Mouse (Mus musculus) kidney, adult 2 months (tissue): ENCODE measurements around the gene Angptl8. TPM values are rescaled to one million over a fixed set of nuclear protein-coding genes. Genes with fewer than 3 reads are reported as not detected.

ENCODE experiments used
- DNase-seq: peaks from one replicate; pipeline ENCODE4 v3.0.0; 2021
- H3K27ac ChIP-seq: fragments of 200-500 bp; 2 replicates; pipeline ENCODE4 v1.5.1; 2012; ENCODE audit warnings: low read depth, low read length, control low read depth, inconsistent platforms; ENCODE audit not compliant: insufficient read depth
- H3K27me3 ChIP-seq: fragments of 200-500 bp; replicated peaks from 2 replicates; pipeline ENCODE4 v1.6.1; 2012; ENCODE audit warnings: mild to moderate bottlenecking, moderate library complexity, low read length, inconsistent platforms; ENCODE audit not compliant: control insufficient read depth, insufficient read depth
- H3K36me3 ChIP-seq: fragments of 200-500 bp; 2 replicates; pipeline ENCODE4 v1.6.1; 2012; ENCODE audit warnings: mild to moderate bottlenecking, moderate library complexity, low read length, inconsistent platforms; ENCODE audit not compliant: control insufficient read depth, insufficient read depth
- H3K4me1 ChIP-seq: fragments of 200-500 bp; 2 replicates; pipeline ENCODE4 v1.6.1; 2011; ENCODE audit warnings: low read length; ENCODE audit not compliant: control insufficient read depth, insufficient read depth
- H3K4me3 ChIP-seq: fragments of 200-500 bp; 2 replicates; pipeline ENCODE4 v1.5.1; 2011; ENCODE audit warnings: mild to moderate bottlenecking, low read depth, low read length, control low read depth; ENCODE audit not compliant: insufficient read depth
- CTCF ChIP-seq: fragments of 200-500 bp; conservative IDR thresholded peaks from 2 replicates; pipeline ENCODE4 v1.5.1; 2011; ENCODE audit warnings: low read depth, mild to moderate bottlenecking, control low read depth, low read length, moderate library complexity, mixed read lengths; ENCODE audit not compliant: insufficient read depth, insufficient read length
- POLR2A ChIP-seq: fragments of 200-500 bp; IDR thresholded peaks from one replicate; pipeline ENCODE4 v1.6.1; 2011; ENCODE audit warnings: low read depth, low read length, control low read depth
- WGBS: fragments of 180-500 bp; shearing (Covaris S2); methylation state at CpG from one replicate; pipeline ENCODE4 v1.1.7; 2018; 5-methylcytosine and 5-hydroxymethylcytosine counted together
- polyA plus RNA-seq: library from polyadenylated mRNA; depleted of rRNA; stranded (reverse); fragments of >200 nt; gene quantifications from 2 replicates; pipeline ENCODE4 v1.2.3, GENCODE M21; 2012

The Angptl8 gene
- polyA plus RNA-seq, 1 experiment: 11.9 TPM

GRCm38 (mm10) chr9:21794344-21794834 lies 40.9 kb upstream of the Angptl8 start:
- Histone ChIP-seq H3K4me3 (no peak overlapping the region), H3K36me3 (no peaks in the 10 kb centered on the region), H3K4me1 (peaks cover 11% of the 10 kb centered on the region), H3K27ac (no peak overlapping the region), H3K27me3 (no peaks in the 10 kb centered on the region)
- no peak for DNase-seq
- TF ChIP-seq CTCF (no peak), POLR2A (no peak)
- 94% methylated on average over 18 of the region's 18 CpGs for WGBS

GRCm38 (mm10) chr9:21794925-21795324 lies 40.4 kb upstream of the Angptl8 start:
- H3K27ac ChIP-seq: no peak overlapping the region
- no peak for DNase-seq
- no peaks in the 10 kb centered on the region for H3K27me3 ChIP-seq
- TF ChIP-seq POLR2A (no peak), CTCF (no peak)
- 96% methylated on average over 25 of the region's 25 CpGs for WGBS
- peaks cover 11% of the 10 kb centered on the region for H3K4me1 ChIP-seq
- no peak overlapping the region for H3K4me3 ChIP-seq
- no peaks in the 10 kb centered on the region for H3K36me3 ChIP-seq

- Histone ChIP-seq H3K27me3 (no peaks in the 10 kb centered on the region), H3K4me1 (peaks cover 11% of the 10 kb centered on the region), H3K4me3 (no peak overlapping the region), H3K27ac (no peak overlapping the region), H3K36me3 (no peaks in the 10 kb centered on the region)
- WGBS: 79% methylated on average over 5 of the region's 5 CpGs
- TF ChIP-seq POLR2A (no peak), CTCF (no peak)
- DNase-seq: no peak
Measured at GRCm38 (mm10) chr9:21795579-21795978, 39.7 kb upstream of the Angptl8 start.

DNA sequence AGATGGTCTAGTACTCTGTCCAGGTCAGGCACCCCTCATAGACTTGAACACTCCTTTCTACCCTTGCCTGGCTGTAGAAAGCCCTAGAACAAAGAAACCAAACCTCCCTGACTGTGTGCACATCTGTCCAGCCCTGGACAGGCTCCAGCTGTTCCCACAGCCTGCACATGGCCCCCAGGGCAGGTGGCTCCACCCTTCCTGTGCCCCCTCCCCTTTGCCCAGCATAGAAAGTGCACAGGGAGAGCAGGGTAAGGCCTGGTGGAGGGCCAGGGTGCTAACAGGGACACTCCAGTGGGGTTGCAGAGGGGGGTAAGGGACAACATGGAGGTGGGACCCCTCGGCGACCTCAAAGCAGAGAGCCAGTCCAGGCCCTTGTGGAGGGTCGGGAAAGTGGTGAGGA lies 39.1 kb upstream of the Angptl8 start:
- H3K4me1 ChIP-seq: peaks cover 11% of the 10 kb centered on the region
- DNase-seq: no peak
- no peak overlapping the region for H3K4me3 ChIP-seq
- no peaks in the 10 kb centered on the region for H3K36me3 ChIP-seq
- TF ChIP-seq CTCF (no peak), POLR2A (no peak)
- H3K27me3 ChIP-seq: no peaks in the 10 kb centered on the region
- peak overlapping the region; percentile 58; the same call in 1 of the 2 replicates for H3K27ac ChIP-seq
- WGBS: 45% methylated on average over 3 of the region's 3 CpGs

- no peak for TF ChIP-seq POLR2A
- TF ChIP-seq CTCF: no peak
- 55% methylated on average over 3 of the region's 3 CpGs for WGBS
- H3K27me3 ChIP-seq: no peaks in the 10 kb centered on the region
- peak overlapping the region; percentile 36; the same call in 1 of the 2 replicates for H3K27ac ChIP-seq
- no peak for DNase-seq
- no peaks in the 10 kb centered on the region for H3K36me3 ChIP-seq
- peak overlapping the region; percentile 88; the same call in 1 of the 2 replicates for H3K4me3 ChIP-seq
- peaks cover 6% of the 10 kb centered on the region for H3K4me1 ChIP-seq
Measured at GRCm38 (mm10) chr9:21796919-21797318, 38.4 kb upstream of the Angptl8 start.

GRCm38 (mm10) chr9:21797921-21798344 lies 37.4 kb upstream of the Angptl8 start:
- TF ChIP-seq POLR2A (no peak), CTCF (no peak)
- Histone ChIP-seq H3K27me3 (no peaks in the 10 kb centered on the region), H3K27ac (peak overlapping the region; percentile 95), H3K36me3 (no peaks in the 10 kb centered on the region), H3K4me1 (peaks cover 6% of the 10 kb centered on the region; the same call in 1 of the 2 replicates), H3K4me3 (peak overlapping the region; percentile 88)
- under 1% methylated on average over 26 of the region's 26 CpGs for WGBS
- DNase-seq: peak; percentile 68

DNA sequence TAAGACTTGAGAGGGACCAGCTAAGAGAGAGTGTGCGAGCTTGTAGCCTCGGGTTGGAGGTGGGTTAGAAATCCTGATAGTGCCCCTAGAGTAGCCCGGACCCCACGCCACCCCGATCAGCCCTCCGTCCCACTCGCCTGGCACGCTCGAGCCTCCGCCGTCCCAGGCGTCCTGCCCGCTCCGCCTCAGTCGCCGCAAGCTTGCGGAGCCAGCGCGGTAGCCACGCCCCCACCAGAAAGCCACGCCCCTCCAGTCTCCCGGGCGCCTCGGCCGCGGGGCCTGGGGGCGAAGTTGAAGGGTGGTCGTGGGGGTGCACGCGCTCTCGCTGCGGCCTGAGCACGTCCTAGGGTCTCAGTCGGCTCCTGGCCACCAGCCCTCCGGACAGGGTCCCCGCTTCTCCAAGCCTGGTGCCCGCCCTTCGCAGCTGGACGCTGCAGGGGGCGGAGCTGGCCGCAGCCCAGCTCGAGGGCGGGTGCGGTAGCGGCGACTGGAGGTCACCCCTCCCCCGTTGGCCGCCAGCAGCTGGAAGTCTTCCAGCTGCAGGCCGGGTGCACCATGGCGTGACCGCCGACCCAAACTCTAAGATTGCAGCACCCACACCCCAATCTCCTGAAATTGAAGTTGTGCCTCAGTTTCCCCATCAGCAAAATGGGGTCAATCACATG lies 36.8 kb upstream of the Angptl8 start, which contains the start of gene Kank2:
Kank2 (minus strand) TSS at position 400 of the 665 bp plus-strand sequence.
- Histone ChIP-seq H3K4me3 (peak within 1 kb of the TSS; percentile 88), H3K27me3 (no peaks in the 10 kb centered on the region), H3K4me1 (peaks cover 6% of the 10 kb centered on the region; the same call in 1 of the 2 replicates), H3K36me3 (no peaks in the 10 kb centered on the region), H3K27ac (peak within 1 kb of the TSS; percentile 95)
- DNase-seq: peak; percentile 89
- under 1% methylated on average over 52 of the region's 52 CpGs for WGBS
- TF ChIP-seq CTCF (no peak), POLR2A (peak; percentile 70)
